Mouse (Mus musculus) intestine, postnatal 0 days (tissue): Measurements from ENCODE around the gene 9030612E09Rik. TPM values are rescaled to one million over a fixed set of nuclear protein-coding genes. Genes with fewer than 3 reads are reported as not detected.

Source experiments
- ATAC-seq: fragments of 200-750 bp; cut with Nextera tagmentation; 2 replicates; pipeline ENCODE4 v1.8.0; 2017; ENCODE audit warnings: mild to moderate bottlenecking, moderate TSS enrichment, moderate library complexity
- H3K27ac ChIP-seq: fragments of 300-500 bp; sonication (generic); 2 replicates; pipeline ENCODE4 v1.5.1; 2014; ENCODE audit warnings: mild to moderate bottlenecking, low read depth, low read length, moderate library complexity
- H3K27me3 ChIP-seq: fragments of 300-500 bp; sonication (generic); replicated peaks from 2 replicates; pipeline ENCODE4 v1.6.1; 2014; ENCODE audit warnings: low read length, mixed read lengths; ENCODE audit not compliant: control insufficient read depth, insufficient read depth
- H3K36me3 ChIP-seq: fragments of 300-500 bp; sonication (generic); 2 replicates; pipeline ENCODE4 v1.6.1; 2014; ENCODE audit warnings: mild to moderate bottlenecking, moderate library complexity; ENCODE audit not compliant: control insufficient read depth, insufficient read depth
- H3K4me1 ChIP-seq: fragments of 300-500 bp; sonication (generic); replicated peaks from 2 replicates; pipeline ENCODE4 v1.6.1; 2014; ENCODE audit warnings: antibody characterized with exemption, low read length, mixed read lengths; ENCODE audit not compliant: control insufficient read depth, insufficient read depth
- H3K4me2 ChIP-seq: fragments of 300-500 bp; sonication (generic); replicated peaks from 2 replicates; pipeline ENCODE4 v1.6.1; 2014; ENCODE audit warnings: low read depth, mild to moderate bottlenecking, moderate library complexity
- H3K4me3 ChIP-seq: fragments of 300-500 bp; sonication (generic); 2 replicates; pipeline ENCODE4 v1.5.1; 2014; ENCODE audit warnings: low read depth, low read length
- H3K9ac ChIP-seq: fragments of 300-500 bp; sonication (generic); 2 replicates; pipeline ENCODE4 v1.6.1; 2014; ENCODE audit warnings: mild to moderate bottlenecking, low read depth, low read length
- H3K9me3 ChIP-seq: fragments of 300-500 bp; sonication (generic); 2 replicates; pipeline ENCODE4 v1.6.1; 2016; ENCODE audit warnings: mixed run types; ENCODE audit not compliant: control insufficient read depth
- CTCF ChIP-seq: sonication (generic); IDR thresholded peaks from 2 replicates; pipeline ENCODE4 v1.5.1; 2016; ENCODE audit warnings: low read depth, mild to moderate bottlenecking, control low read depth, antibody characterized with exemption, moderate library complexity
- WGBS: fragments of 180-500 bp; shearing (Covaris S2); extraction: QIAGEN DNeasy Blood & Tissue Kit; methylation state at CpG from one replicate; pipeline ENCODE4 v1.1.7; 2014; 5-methylcytosine and 5-hydroxymethylcytosine counted together
- polyA plus RNA-seq: library from polyadenylated mRNA; unstranded; fragments of >200 nt; fragmentation: Nextera tagmentation; extraction: Ambion mirVana; gene quantifications from 2 replicates; pipeline ENCODE4 v1.2.1, GENCODE M21; 2015

Gene 9030612E09Rik
- polyA plus RNA-seq, 1 experiment from 2014 or later: 0.14 TPM

DNA sequence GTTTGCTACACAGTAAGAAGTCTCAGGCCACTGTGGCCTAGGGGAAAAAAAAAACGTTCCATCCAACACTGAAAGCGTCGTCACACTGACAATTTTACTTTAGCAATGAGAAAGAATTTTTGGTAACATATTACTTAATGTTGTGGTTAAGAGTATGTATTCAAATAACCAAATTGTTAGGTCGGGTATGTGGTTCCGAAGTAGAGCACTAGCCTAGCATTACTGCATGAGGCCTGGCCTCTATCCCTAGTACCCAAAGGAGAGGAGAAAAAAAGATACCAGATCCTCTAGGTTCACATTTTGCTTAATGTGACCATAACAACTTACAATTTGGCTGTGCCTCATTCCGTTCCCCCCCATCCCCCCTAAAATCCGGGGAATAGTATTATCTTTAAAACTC lies 46.0 kb downstream of the 9030612E09Rik start:
- H3K36me3 ChIP-seq: no peaks in the 10 kb centered on the region
- 13% methylated on average over 7 of the region's 7 CpGs for WGBS

DNA sequence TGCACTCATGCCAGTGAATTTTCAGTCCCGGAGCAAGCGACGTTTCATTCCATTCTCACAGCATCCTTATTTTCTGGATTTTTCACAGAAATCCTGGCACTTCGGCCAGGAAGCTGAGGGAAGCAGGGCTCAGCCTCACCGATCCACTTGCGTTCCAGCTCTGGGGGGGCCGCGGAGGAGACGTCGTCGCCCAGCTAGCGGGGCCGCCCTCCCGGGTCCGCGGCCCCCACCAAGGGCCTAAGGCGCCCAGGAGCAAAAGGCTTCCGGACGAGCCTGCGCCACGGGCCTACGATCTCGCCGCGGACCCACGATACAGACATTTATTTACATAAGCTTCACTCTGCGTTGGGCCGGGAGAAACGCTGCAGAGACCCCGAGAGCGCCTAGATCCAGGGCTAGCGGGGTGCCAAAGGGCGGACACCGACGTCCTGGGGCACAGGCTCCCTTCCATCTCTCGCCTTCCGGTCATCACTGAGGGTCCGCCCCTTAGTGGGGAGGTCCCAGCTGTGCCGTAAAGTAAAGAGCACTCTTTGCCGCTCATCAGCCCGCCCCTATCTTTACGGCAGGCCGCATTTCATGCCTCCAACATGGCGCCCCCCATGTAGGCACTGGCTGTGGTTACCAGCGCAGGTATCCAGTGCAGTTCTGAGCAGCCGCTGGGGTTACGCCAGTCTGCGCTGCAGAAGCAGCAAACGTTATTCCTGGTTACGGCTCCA lies 46.6 kb downstream of the 9030612E09Rik start, which contains the start of gene Pdss2:
Gene Pdss2 (plus strand): TSS at position 577 of the 716 bp plus-strand sequence.
- no peaks in the 10 kb centered on the region for H3K36me3 ChIP-seq
- no peaks in the 10 kb centered on the region for H3K9me3 ChIP-seq
- H3K9ac ChIP-seq: peak within 1 kb of the TSS; percentile 91
- H3K27ac ChIP-seq: peak within 1 kb of the TSS; percentile 91
- 0 out of 2 replicates have a peak, but pooled peaks cover 3% of the 10 kb centered on the region for H3K4me1 ChIP-seq
- peak within 1 kb of the TSS; percentile 92 for H3K4me2 ChIP-seq
- H3K27me3 ChIP-seq: no peaks in the 10 kb centered on the region
- under 1% methylated on average over 50 of the region's 50 CpGs for WGBS
- H3K4me3 ChIP-seq: peak within 1 kb of the TSS; percentile 87
- peak; percentile 51 for TF ChIP-seq CTCF
- ATAC-seq: peak; percentile 97

More for the DNA sequence above, 46.0 kb downstream of the 9030612E09Rik start:
- peak overlapping the region; percentile 91 for H3K27ac ChIP-seq
- H3K4me3 ChIP-seq: peak overlapping the region; percentile 87
- H3K4me1 ChIP-seq: 0 out of 2 replicates have a peak, but pooled peaks cover 3% of the 10 kb centered on the region
- no peaks in the 10 kb centered on the region for H3K9me3 ChIP-seq
- no peak for ATAC-seq
- peak overlapping the region; percentile 91 for H3K9ac ChIP-seq
- peak overlapping the region; percentile 92 for H3K4me2 ChIP-seq
- H3K27me3 ChIP-seq: no peaks in the 10 kb centered on the region
- TF ChIP-seq CTCF: no peak

DNA sequence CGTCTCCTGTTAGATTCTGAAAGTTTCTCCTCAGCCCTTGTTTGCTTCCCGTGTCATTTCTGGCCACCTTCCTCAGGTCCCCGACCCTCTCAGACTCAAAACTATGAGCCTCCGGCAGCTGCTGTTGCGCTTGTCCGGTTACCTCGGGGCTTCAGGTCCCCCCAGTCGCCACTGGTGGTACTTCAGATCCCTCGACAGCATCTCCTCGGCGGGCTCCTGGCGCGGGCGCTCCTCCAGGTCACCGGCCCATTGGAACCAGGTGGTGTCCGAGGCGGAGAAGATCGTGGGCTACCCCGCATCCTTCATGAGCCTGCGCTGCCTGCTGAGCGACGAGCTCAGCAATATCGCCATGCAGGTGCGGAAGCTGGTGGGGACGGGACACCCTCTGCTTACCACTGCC lies 47.2 kb downstream of the 9030612E09Rik start:
- Histone ChIP-seq H3K9me3 (no peaks in the 10 kb centered on the region), H3K4me1 (0 out of 2 replicates have a peak, but pooled peaks cover 3% of the 10 kb centered on the region), H3K27me3 (no peaks in the 10 kb centered on the region), H3K9ac (peak overlapping the region; percentile 91), H3K36me3 (peaks cover 1% of the 10 kb centered on the region; the same call in 1 of the 2 replicates), H3K27ac (peak overlapping the region; percentile 91), H3K4me3 (peak overlapping the region; percentile 87), H3K4me2 (peak overlapping the region; percentile 92)
- no peak for TF ChIP-seq CTCF
- ATAC-seq: peak; percentile 49
- 0% methylated on average over 25 of the region's 25 CpGs for WGBS

DNA sequence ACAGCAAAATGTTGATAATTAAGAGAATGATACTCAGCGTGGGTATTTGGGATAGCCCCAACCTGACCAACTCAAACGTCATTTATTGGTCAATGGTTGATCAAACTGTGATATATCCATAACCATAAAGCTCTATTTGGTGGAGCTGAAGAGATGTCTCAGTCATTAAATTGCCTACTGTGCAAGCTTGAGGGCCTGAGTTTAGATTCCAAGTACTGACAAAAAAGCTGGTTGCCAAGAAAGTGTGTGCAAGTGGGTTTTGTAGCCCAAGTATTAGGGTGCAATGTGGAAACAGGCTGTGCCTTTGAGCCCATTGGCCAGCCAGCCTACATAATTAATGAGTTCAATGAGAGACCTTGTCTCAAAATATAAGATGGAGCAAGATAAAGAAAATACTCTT lies 48.9 kb downstream of the 9030612E09Rik start:
- 88% methylated on average over 2 of the region's 2 CpGs for WGBS
- Histone ChIP-seq H3K27ac (no peak overlapping the region), H3K4me2 (no peak overlapping the region), H3K4me3 (no peak overlapping the region), H3K4me1 (0 out of 2 replicates have a peak, but pooled peaks cover 3% of the 10 kb centered on the region), H3K36me3 (peaks cover 3% of the 10 kb centered on the region; the same call in 1 of the 2 replicates), H3K9me3 (no peaks in the 10 kb centered on the region), H3K27me3 (no peaks in the 10 kb centered on the region), H3K9ac (no peak overlapping the region)
- TF ChIP-seq CTCF: no peak
- no peak for ATAC-seq

Other genes with a start within 250 kb of the 9030612E09Rik start
- gene Sobp, start 174 bp upstream of the 9030612E09Rik start, polyA plus RNA-seq: 0.86 and 0.99 TPM in 2 replicates
- gene Pdss2, start 46.8 kb downstream of the 9030612E09Rik start, polyA plus RNA-seq: 7.8 and 8.0 TPM in 2 replicates